Mouse (Mus musculus) embryo, embryonic 11.5 days (tissue): Measurements from ENCODE around the gene Eef1a2.
"Not testable (repeated sequence)": the region's sequence is repeated elsewhere in the genome, so short reads cannot be mapped to it uniquely, and the experiment has no call there.

ENCODE experiments used
- DNase-seq: peaks from one replicate; pipeline ENCODE4 v3.0.0-alpha.2; 2012; ENCODE audit warnings: low read depth, low spot score

Eef1a2 gene

DNA sequence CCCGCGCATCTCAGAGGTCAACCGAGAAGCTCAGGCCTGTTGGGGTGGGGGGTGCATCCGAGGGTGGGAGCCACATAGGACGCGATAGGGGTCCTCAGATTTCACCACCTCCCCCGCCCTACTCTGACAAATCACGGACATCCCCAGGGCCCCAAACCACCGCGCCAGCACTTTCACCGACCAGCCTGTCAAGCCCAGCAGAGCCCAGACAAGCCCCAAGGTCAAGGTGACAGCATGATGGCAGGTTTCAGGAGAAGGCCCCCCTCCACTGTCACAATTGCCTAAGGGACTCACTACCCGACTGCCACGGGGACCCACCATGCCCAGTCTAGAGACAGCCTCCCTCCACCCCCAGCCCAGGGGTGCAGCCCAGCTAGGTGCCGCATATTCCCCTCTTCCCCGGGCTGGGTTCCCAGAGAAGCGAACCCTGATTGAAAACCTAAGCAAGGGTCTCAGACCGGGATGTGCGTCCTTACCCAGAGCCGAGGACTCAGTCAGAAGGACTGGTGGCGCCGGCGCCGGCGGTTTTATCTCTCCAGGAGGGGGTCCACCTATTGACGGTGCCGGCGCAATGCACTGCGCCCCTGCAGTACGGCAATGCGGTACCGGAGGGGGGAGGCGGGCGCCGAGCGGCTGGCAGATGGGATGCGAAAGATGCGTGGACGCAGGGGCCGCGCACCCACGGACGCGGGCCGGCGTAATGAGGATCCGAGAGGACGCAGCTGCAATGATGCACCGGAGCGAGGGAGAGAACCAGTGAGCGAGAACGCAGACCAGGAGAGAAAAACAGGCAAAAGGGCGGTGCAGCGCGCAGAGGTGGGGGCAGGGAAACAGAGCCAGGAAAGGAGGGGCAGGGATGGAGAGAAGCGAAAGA is at the start of gene Eef1a2:
Gene Eef1a2, minus strand, starts transcription at position 767 of the 874 bp plus-strand sequence.
- no peak for DNase-seq

DNA sequence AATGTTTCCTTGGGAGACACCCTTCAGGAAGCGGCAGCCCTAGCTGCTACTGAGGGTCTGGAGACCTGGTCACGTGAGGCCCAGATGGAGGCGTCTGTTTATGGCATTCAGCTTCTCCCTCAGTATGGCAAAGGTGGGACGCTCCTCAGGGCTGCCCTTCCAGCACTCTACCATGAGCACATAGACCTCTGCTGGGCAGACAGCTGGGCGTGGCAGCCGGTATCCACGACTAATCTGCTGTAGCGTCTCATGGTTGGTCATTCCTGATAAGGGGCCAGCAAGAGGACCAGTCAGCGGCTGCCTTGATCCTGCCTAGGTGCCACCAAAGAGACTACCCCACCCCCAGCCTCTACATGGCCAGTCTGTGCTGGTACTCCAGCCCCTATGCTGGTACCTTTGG is 49.3 kb upstream of the Eef1a2 start:
- no peak for DNase-seq

DNA sequence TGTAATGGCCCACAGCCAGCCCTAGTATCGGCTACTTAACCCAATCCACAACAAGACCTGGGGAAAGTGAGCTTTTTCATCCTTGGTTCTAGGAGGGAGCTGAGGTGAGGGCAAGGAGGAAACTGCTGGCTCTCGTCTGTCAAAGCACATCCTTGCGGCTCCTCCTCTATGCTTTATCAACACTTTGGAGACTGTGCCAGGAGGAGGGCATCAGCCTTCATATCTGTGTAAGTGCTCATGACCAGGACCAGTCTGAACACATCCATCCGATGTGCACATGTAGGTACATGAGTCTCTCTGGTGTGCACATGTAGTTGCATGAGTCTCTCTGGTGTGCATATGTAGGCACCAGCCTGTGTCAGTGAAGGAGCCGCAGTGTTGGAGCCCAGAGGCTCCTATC is 48.9 kb upstream of the Eef1a2 start:
- DNase-seq = no peak

DNA sequence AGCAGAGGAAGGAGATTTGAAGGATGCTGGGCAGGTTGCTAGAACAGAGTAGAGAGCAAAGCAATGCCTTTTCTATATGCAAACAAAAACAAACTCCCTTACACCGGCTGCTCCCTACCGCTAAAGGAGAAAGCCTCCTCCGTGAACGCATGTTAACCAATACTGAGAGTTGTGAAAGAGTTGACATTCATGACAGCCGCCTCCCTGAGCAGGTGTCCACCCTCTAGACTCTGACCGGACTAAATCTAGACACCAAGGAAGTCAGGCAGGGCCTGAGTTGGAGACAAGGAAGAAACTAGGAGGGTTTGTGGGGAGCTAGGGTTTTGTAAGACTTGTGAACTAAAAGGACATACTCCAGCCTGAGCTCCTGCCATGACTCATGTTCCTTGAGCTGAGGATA is 46.1 kb upstream of the Eef1a2 start:
- no peak for DNase-seq

DNA sequence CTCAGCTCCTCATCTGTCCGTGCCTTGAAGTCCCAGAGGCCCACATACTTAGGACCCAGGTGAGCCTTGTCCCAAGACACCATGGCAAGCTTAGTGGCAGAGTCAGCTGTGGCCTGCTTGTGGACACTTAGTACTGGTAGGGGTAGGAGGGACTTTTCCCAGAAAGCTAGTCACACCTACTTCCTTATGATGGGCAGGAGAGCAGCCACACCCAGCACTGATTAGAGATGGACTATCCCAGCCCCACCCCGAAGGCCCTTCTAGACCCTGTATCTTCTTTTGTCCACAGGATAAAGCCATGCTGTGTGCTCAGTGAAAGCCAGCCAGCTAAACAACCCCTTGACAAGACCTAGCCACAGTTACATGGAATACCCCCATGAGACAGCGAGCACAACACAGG is 45.6 kb upstream of the Eef1a2 start, which contains the start of gene Ptk6:
Gene Ptk6, minus strand, starts transcription at position 368 of the 400 bp plus-strand sequence.
- DNase-seq = no peak

DNA sequence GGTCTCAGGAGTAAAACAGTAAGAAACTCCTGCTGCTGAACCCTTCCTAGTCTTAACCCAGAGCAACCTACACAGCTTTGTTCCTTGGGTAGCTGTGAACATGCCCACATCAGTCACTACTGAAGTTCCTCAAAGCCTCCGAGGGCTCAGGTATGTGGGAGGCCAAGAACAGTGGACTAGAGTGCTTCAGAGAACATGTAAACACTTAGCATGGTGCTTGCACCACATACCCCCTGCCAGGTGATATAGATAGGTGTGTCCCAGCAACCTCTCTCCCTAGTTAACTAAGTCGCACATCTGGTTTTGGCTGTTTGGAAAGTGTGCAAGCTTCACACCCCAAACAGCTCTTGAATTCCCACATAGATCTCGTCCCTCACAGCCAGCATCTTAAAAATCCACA is 44.8 kb upstream of the Eef1a2 start:
- DNase-seq = no peak

DNA sequence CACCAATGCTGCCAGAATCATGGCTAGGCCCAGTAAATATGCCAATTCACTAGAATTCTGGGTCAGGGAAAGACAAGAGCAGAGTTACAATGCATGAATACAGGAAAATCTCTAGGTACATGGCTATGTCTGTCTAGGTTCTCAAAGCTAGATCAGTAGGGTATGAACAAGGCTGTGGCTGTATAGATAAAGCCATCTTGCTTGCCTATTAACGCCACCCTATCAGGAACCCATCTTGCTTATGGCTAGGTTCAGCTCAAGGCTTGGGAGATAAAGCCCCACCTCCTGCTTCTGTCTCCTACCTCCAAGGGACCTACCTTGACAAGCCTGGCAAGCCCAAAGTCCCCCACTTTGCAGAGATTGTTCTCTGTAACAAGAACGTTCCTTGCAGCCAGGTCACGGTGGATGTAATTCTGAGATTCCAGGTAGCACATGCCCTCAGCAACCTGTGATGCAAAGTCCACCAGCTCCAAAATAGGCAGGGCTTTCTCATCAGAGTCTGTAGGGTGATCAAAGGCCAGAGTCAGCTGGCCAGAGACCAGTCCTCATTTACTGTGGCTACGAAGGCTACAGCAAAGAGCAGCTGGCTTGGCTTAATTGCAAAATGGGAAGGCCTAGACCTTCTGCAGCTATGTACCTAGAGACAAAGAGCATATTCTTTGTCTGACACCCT is 40.0 kb upstream of the Eef1a2 start:
- no peak for DNase-seq

DNA sequence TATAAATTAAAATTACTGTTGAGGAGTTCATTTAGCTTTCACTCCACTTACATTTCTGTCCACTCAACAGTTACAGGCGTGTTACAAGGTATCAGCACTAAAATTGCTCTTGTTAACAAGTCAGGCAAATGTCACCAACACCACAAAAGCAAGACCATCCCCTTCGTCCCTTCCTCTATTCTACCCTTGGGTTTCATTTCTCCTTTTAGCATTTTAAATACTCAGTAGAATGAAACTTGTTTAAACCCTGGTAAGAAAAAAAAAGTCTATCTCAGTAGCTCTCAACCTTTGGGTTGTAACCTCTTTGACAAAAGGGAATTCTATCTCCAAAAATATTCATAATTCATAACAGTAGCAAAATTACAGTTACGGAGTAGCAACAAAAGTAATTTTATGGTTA is 36.2 kb upstream of the Eef1a2 start:
- DNase-seq = no peak

DNA sequence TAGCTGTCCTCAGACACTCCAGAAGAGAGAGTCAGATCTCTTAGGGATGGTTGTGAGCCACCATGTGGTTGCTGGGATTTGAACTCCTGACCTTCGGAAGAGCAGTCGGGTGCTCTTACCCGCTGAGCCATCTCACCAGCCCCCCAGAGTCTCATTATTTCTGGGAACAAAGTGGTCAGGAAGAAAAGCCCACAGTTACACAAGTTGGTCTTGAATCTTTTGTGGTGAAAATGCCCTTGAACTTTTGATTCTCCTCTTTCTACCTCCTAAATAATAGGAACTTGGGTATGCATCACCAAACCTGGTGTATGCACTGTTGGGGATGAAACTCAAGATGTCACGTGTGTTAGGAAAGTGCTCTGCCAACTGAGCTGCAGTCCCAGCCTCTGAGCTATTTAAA is 35.1 kb upstream of the Eef1a2 start:
- no peak for DNase-seq

DNA sequence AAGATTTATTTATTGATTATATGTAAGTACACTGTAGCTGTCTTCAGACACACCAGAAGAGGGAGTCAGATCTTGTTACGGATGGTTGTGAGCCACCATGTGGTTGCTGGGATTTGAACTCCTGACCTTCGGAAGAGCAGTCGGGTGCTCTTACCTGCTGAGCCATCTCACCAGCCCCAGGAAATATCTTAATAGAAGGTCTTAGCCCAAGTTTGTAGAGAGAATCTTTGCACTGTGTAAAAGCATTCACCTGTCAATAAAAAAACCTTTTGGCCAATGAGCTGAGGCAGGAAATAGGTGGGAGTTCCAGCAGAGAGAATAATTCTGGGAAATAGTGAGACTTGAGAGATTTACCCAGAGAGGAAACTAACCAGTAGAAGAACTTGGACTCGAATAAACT is 34.6 kb upstream of the Eef1a2 start:
- DNase-seq = not testable (repeated sequence)

DNA sequence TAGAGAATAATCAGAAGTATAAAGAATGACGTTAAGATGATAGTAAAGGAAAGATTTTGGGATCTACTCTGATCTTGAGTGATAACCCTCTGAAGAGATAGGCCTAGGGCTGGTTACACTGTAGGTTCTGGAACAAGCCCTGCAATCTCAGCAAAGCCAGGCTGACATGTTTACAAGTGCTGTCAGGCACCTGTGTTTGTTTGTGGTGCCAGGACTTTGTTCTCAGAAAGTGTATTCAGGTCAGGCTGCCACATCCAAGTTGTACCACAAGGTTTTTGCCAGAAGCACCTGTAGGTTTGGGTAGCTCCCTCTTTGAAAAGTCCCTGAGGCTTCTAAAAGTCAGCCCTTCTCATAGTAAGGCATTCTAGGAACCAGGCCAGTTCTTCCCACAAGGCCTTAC is 32.5 kb upstream of the Eef1a2 start:
- DNase-seq = no peak

DNA sequence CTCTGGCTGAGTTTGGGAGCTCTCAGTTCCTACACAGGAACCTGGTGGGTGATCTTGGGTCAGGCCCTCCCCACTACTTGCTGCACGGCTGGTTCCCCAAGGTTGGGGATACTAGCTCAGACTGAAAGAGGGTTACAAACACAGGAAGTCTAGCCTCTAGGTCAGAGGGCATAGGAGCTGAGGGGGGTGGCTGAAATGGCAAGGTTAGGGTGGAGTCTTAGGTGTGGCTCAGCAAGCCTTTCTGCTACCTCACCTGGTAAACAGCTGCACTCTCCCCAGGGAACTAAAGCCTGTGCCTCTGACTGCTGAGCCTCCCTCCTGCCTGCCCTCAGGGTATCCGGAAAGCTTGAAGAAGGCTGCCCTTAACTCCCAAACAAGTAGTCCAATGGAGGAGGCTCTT is 31.9 kb upstream of the Eef1a2 start:
- no peak for DNase-seq

DNA sequence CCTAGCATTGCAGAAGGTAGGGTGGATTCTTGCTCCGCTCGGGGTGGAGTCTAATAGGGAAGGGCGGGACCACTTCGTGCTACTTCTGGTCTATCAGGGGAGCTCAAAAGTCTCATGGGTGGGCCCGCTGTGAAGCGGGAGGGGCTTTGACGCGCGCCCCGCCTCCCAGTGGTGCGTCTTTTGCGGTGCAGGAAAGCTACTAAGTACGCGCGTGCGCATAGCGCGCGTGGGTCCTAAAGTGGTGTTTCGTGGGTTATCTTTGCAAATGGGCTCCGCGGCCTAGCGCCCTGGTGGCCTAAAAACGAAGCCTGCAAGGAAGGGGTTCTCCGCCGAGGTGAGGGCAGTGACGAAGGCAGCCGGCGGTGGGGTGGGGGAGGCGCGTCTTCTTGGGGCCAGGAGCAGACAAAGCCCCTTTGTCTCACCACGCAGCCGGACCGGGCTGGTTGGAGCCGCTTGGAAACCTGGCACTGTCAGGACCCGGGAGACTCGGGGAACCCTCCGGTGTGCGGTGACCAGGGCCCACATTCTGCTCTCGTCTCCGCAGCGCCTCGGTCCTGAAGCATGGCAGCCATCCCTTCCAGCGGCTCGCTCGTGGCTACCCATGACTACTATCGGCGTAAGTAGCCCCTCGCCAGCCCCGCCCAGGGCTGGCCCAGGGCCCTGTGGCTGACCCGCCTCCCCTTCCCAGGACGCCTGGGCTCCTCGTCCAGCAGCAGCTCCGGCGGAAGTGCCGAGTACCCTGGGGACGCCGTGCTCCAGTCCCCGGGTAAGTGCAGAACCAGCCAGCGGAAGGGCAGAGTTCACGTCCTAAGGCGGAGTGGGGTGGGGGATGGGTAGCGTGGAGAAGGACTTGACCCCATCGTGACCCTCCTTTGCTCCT is 30.5 kb upstream of the Eef1a2 start, which contains the start of gene Ppdpf:
Gene Ppdpf, plus strand, starts transcription at position 127 of the 880 bp plus-strand sequence.
- DNase-seq = peak; percentile 83

DNA sequence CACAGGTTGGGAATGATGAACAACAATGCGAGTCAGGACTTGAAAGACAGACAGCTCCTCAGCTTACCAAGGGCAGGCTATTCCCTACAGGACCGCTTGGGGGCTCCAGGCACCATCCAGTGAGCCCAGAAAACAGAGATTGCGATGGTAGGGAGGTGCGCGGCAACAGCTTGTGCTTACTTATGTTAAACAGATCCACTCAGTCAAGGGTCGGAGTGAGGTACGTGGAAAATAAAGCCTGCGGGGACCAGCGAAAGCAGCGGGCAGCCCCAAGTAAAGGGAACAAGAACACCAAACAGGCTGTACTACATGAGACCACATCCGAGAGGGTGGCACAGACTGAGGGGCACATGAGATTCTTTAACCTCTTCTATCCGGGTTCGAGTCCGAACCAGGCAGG is 29.8 kb upstream of the Eef1a2 start:
- peak; percentile 81 for DNase-seq

DNA sequence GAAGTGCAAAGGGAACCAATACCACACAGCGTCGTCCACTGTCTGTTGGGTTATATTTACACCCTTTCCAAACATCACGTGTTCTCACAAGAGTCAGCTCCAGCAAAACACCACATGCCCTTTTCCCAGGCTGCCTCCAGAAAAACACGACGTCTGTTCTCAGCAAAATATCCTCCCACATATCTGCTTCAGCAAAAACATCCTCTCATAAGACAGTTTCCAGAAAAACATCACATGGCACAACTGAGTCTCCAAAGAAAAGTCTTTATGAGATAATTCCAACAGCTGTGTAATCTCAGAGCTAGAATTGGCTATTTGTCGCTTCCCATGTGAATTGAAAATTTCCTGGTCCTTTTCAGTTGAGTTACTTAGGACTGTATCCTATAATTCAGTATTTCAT is 24.1 kb upstream of the Eef1a2 start:
- DNase-seq = no peak

DNA sequence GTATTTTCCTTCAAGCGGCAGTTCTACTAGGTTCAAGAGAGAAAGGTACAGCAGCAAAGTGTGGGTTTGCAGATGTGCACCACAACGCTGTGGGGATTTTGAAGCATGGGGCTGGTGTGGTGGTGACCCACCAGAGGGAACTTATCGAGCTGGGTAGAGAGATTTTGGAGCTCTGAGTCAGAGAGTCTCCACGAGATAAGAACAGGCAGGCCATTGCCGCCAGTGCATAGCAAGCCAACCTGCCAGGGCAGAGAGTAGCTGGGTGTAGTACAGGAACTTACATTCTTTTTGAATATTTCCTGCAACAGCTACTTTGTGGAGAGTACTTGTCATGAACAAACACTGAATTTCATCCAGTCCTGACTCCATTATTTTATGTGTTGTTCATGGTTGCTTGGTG is 21.7 kb upstream of the Eef1a2 start:
- DNase-seq = no peak

DNA sequence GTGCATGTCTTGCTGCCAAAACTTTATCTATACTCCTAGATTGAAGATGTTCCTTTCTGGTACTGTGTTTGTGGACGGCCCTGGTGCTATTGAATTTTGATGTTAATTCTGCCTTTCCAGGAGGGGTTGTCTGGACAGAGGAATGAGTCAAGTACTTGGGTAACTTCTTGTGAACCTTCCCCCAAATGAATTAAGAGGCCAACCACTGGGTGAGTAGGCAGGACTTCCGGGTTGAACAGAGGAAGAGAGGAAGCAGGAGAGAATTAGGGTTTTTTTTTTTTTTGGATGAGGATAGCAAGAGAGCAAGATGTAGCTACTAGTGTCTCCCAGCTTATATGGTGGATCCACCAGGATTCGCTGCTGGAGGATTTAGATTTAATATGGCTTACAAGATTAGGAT is 21.2 kb upstream of the Eef1a2 start:
- no peak for DNase-seq

DNA sequence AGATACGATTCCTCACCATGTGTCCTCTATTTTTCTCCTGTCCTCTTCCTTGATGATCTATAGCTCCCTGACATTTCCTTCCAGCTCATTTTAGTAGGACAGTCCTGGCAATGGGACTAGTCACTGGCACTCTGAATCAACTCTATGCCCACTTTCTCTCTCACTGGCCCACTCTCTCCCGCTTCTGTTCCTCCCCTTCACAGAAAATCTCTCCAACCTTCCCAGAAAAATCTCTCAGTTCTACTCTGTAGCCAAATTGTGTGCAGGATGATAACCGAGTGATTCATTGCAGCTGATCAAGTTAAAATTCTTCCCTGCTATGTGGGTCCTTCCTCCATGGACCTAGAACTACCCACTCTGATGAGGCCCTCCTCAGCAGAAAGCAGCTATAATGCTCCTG is 17.8 kb upstream of the Eef1a2 start:
- DNase-seq = no peak

DNA sequence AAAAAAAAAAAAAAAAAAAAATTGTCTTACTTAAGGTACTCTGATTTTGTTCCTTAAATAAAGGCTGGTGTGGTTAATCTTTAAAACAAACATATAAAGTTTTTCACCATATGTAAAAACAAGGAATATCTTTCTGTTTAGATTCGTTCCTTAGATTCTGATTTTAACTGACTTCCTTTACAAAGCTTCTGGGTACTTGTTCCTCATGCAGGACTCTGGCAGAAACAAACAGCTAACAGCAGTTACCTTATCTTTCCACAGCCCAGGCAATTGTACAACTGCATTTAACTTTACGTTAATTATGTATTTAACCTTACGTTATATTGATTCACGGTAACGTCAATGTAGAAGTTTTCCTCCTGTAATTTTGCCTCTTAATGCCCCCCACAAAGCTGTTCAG is 9.7 kb upstream of the Eef1a2 start:
- no peak for DNase-seq

DNA sequence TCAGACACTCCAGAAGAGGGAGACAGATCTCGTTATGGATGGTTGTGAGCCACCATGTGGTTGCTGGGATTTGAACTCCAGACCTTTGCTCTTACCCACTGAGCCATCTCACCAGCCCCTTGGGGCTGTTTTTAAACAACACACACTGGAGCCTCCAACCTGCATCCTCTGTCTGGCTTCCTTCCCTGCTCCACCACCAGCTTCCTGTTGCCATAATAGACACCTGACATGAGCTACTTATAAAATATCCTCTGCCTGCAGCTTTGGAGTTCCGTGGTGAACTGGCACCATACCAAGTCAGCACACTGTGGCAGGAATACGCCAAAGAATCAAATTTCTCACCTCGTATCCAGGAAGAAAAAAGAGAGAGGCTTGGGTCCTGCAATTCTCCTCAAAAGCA is 4.0 kb upstream of the Eef1a2 start:
- DNase-seq = no peak

DNA sequence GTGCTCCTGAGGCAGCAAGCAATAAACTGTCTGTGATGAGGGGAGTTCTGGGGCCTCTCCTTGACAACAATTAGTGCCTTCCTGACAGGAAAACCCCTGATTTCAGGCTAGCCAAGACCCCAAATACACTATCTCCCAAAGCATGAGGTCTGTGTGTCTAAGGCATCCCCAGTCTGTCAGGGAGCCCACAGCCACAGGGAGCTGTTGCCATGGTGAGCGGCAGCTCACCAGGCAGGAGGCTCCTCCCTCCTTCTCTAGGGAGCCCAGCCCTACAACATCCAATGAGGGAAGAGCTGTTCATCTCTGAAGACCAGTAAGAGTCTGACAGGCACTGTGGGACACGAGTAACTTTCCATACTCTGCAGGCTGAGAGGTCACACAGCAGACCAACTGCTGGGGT is 3.0 kb upstream of the Eef1a2 start:
- no peak for DNase-seq

DNA sequence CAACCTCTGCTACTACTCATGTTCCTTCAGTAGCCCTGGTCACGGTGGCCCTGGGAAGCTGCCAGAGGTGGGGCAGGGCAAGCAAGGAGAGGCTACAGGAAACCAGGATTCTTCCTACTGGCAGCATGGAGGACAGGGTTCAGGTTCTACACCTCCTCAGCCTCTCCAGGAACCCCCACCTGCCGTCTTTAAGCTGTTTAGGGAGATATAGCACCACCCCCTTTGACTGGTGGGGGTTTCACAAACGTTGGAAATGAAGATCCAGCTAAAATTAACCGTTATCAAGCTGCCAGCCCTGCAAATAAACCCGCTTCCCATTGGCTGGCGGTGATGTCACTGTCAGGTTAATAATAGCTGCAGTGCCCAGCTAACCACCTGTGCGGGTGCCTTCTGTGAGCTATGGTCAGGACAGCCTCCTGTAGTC is 2.3 kb upstream of the Eef1a2 start:
- no peak for DNase-seq
